Mouse (Mus musculus) heart, postnatal 10 days (tissue): ENCODE data around the gene Emp1. TPM values are rescaled to one million over a fixed set of nuclear protein-coding genes. Genes with fewer than 3 reads are reported as not detected.

Source experiments
- DNase-seq, 2 experiments: peaks; one replicate each; pipeline ENCODE4 v3.0.0; 2021
- intact Hi-C: fragments of 180-260 bp; cut with DNase I; formaldehyde crosslinking; loops from one replicate; pipeline ENCODE4 v1.15.1; 2025
- total RNA-seq, 2 experiments: library from RNA; stranded (reverse); gene quantifications; 2 replicates each; pipeline ENCODE4 v1.2.3; 2021

Emp1 gene
- 100 to 1,000 TPM; 192 to 206 TPM for total RNA-seq

DNA sequence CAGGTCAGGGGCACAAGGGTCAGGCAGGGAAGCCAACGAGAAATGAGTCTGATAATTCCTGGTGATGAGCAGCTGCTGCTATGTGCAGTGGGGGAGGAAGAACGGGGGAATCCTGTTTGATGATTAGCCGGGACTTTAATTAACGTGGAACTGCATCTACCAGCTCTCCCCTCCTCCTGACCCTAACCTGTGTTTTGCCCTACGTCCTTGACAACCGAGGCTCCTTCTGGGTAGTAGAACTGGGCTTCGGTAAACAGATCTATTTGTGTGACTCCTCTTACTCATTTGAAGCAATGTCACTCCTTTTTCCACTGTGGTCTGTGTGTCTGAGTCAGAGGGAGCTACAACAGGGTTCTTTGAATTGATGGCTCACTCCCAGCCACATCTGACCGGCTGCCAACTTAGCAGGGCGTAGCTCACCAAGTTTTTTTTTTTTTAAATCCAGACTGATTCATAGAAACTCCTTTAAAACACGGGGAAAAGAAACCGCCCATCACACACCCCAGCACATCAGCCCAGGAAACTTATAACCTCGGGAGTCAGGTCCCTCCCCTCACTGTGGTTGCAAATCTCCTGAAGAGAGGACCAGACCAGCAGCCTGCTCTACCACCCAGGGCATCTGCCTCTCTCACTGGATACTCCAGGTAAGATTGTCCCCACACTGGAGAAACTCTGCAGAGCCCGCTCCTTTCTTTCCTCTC, at the start of gene Emp1:
TSS of gene Emp1 (plus strand) at position 87 of the 701 bp plus-strand sequence.
- DNase-seq = peak; percentile 92
- intact Hi-C loops = loop anchor here (2.0 kb wide), 2 partner anchors 48 to 112 kb away; no protein-coding TSS in a partner anchor

GRCm38 (mm10) chr6:135313981-135314380, 48.4 kb upstream of the Emp1 start:
- intact Hi-C loops = loop anchor here (2.0 kb wide), 2 partner anchors 49 to 61 kb away; partner anchors contain the start of gene Emp1
- peak; percentile 56 to 64 for DNase-seq

DNA sequence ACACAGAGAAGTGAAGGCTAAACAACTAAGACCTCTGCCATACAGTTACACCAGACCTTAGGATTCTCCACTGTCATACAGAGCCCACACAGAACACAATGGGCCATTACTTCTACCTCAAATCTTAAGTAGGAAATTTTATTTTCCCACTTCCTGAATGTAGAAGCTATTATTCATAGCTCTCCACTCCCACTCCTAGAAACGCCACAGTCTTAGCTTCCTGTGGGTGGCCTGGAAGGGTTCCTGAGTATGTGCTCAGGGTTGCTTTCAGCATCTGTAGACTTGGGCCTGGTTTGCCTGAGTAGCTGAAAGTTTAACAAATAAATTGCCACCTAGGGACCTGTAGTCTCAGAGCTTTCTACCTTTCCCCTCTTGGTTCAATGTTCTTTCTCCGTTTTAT, 46.2 kb upstream of the Emp1 start:
- intact Hi-C loops = no loop called here
- DNase-seq = no peak

DNA sequence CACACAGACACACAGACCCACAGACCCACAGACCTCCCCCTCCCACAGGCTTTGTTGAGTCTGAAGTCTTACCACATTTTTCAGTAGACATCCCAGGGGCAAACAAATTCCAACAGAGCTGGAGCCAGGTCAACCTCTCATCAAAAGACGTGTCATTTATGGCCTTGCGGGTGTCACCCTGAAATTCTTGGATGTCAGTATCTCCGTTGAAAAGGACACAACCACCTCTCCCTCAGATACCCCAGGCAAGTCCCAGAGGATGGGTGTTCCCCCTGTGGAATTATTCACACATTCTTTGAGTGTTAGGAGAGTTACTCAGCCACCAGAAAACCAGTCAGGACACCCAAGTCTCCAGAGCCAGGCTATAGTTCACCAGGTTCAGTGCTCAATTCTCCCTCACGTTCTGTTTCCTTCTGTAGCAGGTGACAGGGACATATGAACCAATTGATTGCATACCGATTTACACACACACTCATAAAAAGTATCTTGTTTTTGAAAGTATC, 42.9 kb upstream of the Emp1 start:
- intact Hi-C loops = no loop called here
- no peak for DNase-seq

DNA sequence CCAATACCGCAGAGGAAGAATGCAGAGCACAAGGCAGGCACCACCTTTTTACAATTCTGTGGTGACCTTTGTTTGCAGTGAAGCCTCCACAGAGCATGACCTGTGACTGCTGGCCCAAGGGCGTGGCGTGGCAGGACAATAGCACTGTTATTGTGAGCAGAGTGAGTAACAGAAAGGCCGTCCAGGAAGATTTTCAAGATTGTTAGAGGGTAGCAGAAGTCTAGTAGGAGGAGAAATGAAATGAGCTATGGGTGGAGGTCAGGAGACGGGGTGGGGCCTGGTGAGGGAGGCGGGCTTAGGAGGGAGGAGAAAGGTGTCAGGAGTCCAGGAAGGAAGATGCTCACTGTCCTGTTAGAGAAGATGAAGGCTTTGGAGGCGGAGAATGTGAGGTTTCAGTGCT, 39.6 kb upstream of the Emp1 start:
- intact Hi-C loops = no loop called here
- DNase-seq = peak in 1 of 2 experiments; percentile 38

GRCm38 (mm10) chr6:135323311-135323982, 38.9 kb upstream of the Emp1 start:
- peak; percentile 64 to 71 for DNase-seq
- intact Hi-C loops = no loop called here

GRCm38 (mm10) chr6:135324111-135324510, 38.2 kb upstream of the Emp1 start:
- intact Hi-C loops = no loop called here
- no peak for DNase-seq

DNA sequence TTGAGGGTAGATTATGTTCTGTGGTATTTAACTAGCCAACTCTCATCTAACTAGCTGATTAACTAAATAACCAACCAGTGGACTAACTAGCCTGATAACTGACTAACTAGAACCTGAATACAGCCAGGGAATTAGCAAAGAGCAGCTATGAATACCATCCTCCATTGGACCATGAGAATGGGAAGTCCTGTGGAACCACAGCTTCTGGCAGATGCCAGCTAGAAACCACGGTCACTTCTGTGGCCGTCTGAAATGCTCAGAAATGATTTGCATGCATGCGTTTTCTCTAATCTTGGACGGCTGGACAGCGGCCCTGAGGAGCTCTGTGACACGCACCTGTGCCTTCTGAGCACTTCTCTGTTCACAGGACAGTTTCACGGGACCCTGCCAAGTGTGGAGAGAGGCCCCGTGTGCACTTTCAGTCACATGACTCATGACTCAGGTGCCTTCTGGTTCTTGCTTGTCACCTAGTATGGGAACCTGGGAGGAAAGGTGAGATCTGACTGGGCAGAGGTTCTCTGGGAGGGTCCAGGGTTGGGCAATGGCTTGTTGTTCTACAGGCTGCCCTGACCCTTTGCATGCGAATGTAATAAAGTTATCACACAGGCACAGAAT, 37.6 kb upstream of the Emp1 start:
- intact Hi-C loops = no loop called here

GRCm38 (mm10) chr6:135326847-135327246, 35.5 kb upstream of the Emp1 start:
- DNase-seq = no peak
- intact Hi-C loops = no loop called here

More for the DNA sequence above, 37.6 kb upstream of the Emp1 start:
- DNase-seq = no peak

- intact Hi-C loops = loop anchor here (5.0 kb wide), 1 partner anchor 35 kb away; no protein-coding TSS in a partner anchor
- peak; percentile 40 to 51 for DNase-seq
Measured at GRCm38 (mm10) chr6:135331916-135332315, 30.4 kb upstream of the Emp1 start.

DNA sequence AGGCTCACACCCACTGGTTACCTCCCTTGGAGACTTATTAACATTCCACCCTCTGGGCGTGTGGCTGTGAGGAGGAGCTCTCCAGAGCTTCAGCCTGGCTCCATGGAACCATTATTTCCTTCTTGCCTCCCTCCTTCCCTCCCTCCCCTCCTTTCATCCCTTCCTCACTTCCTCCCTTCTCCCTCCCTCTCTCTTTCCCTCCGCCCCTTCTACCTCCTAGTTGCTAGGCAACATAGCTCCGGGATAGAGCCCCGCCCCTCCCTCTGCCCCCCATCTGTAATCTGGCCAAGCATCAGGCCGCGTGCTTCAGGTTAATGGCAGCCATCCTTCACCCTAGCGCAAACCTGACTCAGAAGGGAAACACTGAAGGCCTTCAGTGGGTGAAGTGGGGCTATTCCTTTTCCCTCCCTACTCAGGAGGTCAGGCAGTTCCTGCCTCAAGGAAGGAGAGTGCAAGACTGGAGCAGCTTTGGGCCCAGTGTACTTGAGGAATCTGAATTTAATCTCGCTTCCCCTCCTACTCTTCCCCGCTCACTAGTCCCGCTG, 29.5 kb upstream of the Emp1 start:
- intact Hi-C loops = loop anchor here (5.0 kb wide), 1 partner anchor 34 kb away; no protein-coding TSS in a partner anchor
- peak; percentile 26 to 31 for DNase-seq

GRCm38 (mm10) chr6:135333994-135334651, 28.2 kb upstream of the Emp1 start:
- peak; percentile 54 to 57 for DNase-seq
- intact Hi-C loops = loop anchor here (5.0 kb wide), 1 partner anchor 33 kb away; no protein-coding TSS in a partner anchor

DNA sequence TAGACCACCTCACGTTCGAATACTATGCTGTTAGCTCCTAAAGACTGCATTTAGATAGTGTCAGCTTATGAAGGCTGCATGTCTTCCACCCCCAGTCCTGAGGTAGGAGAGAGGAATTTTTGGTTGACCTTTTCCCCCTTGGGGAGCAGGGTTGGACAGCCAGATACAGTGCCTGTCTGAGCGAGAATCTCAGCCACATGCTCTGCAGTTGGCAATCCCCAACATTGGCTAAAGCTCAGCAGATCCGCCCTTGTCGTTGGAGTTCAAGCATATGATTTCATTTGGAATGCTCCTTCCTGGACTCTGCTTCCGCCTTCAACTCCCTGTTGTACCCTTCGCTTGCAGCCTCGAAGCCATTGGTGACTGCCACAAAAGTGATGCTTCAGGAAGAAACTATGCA, 26.0 kb upstream of the Emp1 start:
- intact Hi-C loops = no loop called here
- peak in 1 of 2 experiments; percentile 47 for DNase-seq

GRCm38 (mm10) chr6:135340355-135341075, 21.8 kb upstream of the Emp1 start:
- peak in 1 of 2 experiments; percentile 30 for DNase-seq

GRCm38 (mm10) chr6:135341076-135341378, 21.3 kb upstream of the Emp1 start:
- intact Hi-C loops = no loop called here
- DNase-seq = no peak

More at GRCm38 (mm10) chr6:135340355-135341075, 21.8 kb upstream of the Emp1 start:
- intact Hi-C loops = no loop called here

GRCm38 (mm10) chr6:135351638-135352302, 10.6 kb upstream of the Emp1 start:
- peak in 1 of 2 experiments; percentile 61 for DNase-seq
- intact Hi-C loops = no loop called here

DNA sequence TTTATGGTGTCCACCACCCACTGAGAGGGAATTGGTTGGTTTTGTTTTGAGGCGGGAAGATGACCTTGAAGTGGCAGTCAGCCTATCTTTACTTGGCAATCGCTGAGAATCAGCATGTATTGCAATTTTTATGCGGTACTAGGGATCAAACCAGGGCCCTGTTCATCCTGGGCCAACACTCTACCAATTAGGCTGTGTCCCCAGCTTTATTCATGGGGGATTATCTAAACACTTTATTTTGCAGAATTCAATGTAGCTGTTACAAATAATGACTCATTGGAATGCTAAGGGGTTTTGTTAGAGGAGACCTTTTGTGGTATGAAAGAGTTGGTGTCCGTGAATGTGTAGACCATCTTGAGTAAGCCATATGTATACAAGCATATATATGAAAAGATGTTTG, 9.8 kb upstream of the Emp1 start:
- intact Hi-C loops = no loop called here
- DNase-seq = no peak

GRCm38 (mm10) chr6:135354953-135355352, 7.4 kb upstream of the Emp1 start:
- intact Hi-C loops = no loop called here
- DNase-seq = no peak

GRCm38 (mm10) chr6:135360331-135360730, 2.0 kb upstream of the Emp1 start:
- intact Hi-C loops = no loop called here
- no peak for DNase-seq
